Mouse (Mus musculus) neural tube, embryonic 12.5 days (tissue): ENCODE measurements at regions not wholly inside any gene's neighbourhood (a gene's known extent, or its start where the extent isn't known, plus 50 kb on each side); places are given as distances from the start of the nearest gene placed in this dataset.
A peak's percentile ranks its signal among the peaks of the same experiment; 100 is the strongest.

Experiments used
- ATAC-seq: fragments of 200-750 bp; cut with Nextera tagmentation; 2 replicates; pipeline ENCODE4 v1.8.0; 2017; ENCODE audit warnings: low read depth, mild to moderate bottlenecking, moderate TSS enrichment, moderate library complexity; ENCODE audit not compliant: low FRiP score
- H3K27ac ChIP-seq: fragments of 300-500 bp; sonication (generic); 2 replicates; pipeline ENCODE4 v1.5.1; 2016
- H3K27me3 ChIP-seq: fragments of 300-500 bp; sonication (generic); replicated peaks from 2 replicates; pipeline ENCODE4 v1.6.1; 2016; ENCODE audit warnings: mild to moderate bottlenecking
- H3K36me3 ChIP-seq: fragments of 300-500 bp; sonication (generic); 2 replicates; pipeline ENCODE4 v1.6.1; 2016; ENCODE audit warnings: mild to moderate bottlenecking
- H3K4me1 ChIP-seq: fragments of 300-500 bp; sonication (generic); 2 replicates; pipeline ENCODE4 v1.6.1; 2016
- H3K4me2 ChIP-seq: fragments of 300-500 bp; sonication (generic); replicated peaks from 2 replicates; pipeline ENCODE4 v1.6.1; 2016; ENCODE audit warnings: mild to moderate bottlenecking
- H3K4me3 ChIP-seq: fragments of 300-500 bp; sonication (generic); 2 replicates; pipeline ENCODE4 v1.5.1; 2016
- H3K9ac ChIP-seq: fragments of 300-500 bp; sonication (generic); 2 replicates; pipeline ENCODE4 v1.6.1; 2016; ENCODE audit warnings: mild to moderate bottlenecking
- H3K9me3 ChIP-seq: fragments of 300-500 bp; sonication (generic); 2 replicates; pipeline ENCODE4 v1.6.1; 2016; ENCODE audit warnings: mild to moderate bottlenecking
- WGBS: fragments of 180-500 bp; shearing (Covaris S2); methylation state at CpG from one replicate; pipeline ENCODE4 v1.1.7; 2016; 5-methylcytosine and 5-hydroxymethylcytosine counted together

DNA sequence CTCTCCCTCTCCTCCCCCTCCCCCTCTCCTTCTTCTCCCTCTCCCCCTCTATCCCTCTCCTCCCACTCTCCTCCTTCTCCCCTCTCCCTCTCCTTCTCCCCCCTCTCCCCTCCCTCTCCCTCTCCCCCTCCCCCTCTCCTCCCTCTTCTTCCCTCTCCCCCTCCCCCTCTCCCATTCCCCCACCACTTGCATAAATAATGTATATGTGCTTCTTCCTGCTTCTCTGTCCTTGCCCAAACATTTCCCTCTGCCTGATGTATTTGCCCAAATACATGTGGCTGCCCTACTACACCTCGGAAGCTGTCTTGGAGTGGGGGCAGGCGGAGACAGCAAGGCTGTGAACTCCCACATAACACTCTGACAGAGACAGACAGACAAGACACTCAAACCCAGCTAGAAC lies 149.2 kb upstream of the Rybp start:
- no peak overlapping the region for H3K4me3 ChIP-seq

DNA sequence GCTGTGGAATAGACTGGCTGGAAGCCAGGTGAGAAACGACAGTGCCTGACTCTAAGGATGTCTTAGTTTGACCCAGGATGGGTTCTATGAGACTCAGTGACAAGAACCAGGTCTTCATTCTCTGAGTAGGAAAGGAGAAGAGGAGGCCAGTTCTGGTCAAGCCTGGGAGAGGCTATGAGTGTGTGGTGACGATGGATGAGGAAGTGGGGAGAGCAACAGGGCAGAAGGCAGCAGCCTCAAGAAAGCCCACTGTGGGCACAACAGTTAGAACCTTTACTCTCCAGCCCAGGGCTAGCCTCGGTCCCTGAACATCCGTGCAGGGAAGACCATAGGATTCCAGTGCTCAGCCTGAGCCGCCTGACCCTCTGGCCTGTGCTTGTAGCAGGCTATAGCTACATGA lies 147.9 kb upstream of the Rybp start:
- Histone ChIP-seq H3K9ac (no peak overlapping the region), H3K4me2 (no peak overlapping the region), H3K27me3 (peaks cover 20% of the 10 kb centered on the region; the same call in 1 of the 2 replicates), H3K36me3 (no peaks in the 10 kb centered on the region), H3K4me1 (peaks cover 27% of the 10 kb centered on the region), H3K4me3 (no peak overlapping the region), H3K27ac (no peak overlapping the region), H3K9me3 (no peaks in the 10 kb centered on the region)
- WGBS = 74% methylated on average over 5 of the region's 5 CpGs
- no peak for ATAC-seq

More for the DNA sequence above, 149.2 kb upstream of the Rybp start:
- Histone ChIP-seq H3K27ac (no peak overlapping the region), H3K9ac (no peak overlapping the region), H3K27me3 (peaks cover 19% of the 10 kb centered on the region; the same call in 1 of the 2 replicates), H3K4me2 (no peak overlapping the region), H3K9me3 (no peaks in the 10 kb centered on the region), H3K36me3 (no peaks in the 10 kb centered on the region), H3K4me1 (peaks cover 27% of the 10 kb centered on the region)
- 64% methylated on average over 2 of the region's 2 CpGs for WGBS
- no peak for ATAC-seq

DNA sequence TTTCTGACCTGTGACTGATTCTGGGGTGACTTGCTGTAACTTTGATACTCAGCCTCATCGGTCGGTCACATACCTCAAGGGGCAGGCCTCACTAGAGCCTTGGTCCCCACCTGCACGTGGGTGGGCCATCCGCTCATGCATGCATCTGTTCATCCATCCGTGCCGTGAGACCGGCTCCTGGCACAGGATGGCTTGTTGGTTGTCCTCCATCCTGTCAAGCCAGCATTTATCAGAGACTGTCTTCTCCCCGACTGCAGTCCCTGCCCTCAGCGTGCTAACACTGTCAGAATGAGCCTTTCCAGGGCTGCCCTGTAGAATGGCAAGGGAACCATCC lies 146.2 kb upstream of the Rybp start:
- Histone ChIP-seq H3K27me3 (peaks cover 15% of the 10 kb centered on the region; the same call in 1 of the 2 replicates), H3K9ac (no peak overlapping the region), H3K4me1 (peaks cover 24% of the 10 kb centered on the region), H3K36me3 (no peaks in the 10 kb centered on the region), H3K27ac (no peak overlapping the region), H3K4me3 (no peak overlapping the region), H3K4me2 (no peak overlapping the region), H3K9me3 (no peaks in the 10 kb centered on the region)
- WGBS = 37% methylated on average over 9 of the region's 9 CpGs
- ATAC-seq = no peak

DNA sequence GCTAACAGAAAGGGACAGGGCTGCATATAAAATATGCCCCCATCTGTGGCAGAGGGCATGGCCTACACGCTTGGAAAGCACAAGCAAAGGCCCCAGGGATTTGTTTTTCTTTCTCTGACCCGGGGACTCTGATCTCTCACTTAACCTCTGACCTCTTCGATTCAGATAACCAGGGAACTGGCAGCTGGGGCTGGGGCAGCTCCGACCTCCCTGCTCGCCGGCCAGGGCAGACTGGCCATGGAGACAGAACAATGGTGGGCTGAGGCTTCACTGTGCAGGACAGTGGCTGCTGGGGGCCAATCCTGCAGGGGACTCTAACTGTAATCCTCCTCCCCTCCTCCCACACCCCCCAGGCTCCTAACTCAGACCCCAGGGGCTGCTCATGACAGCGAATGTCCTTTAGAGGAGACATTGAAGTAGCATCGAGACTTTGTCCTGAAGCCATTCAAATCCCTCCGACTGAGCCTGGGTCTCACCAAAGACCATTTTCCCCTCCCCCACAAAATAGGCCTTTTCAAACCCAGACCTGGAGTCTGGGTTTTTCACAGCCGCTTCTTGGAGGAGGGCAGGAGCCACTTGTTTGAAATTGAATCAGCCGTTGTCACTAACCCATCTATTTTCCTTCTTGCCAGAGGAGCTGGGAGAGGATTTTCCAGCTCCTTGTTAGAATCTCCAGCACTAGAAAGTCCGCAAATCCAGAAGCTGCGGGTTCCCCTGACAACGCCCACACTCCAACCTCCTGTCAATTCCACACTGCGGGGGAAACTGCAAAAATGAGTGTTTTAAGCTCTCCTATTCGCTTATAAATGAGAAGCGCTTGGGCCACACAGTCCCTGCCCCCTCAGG lies 145.6 kb upstream of the Rybp start:
- peak; percentile 64 for ATAC-seq
- 13% methylated on average over 17 of the region's 17 CpGs for WGBS
- Histone ChIP-seq H3K9me3 (no peaks in the 10 kb centered on the region), H3K4me1 (peaks cover 18% of the 10 kb centered on the region), H3K36me3 (no peaks in the 10 kb centered on the region), H3K9ac (peak overlapping the region; percentile 33; the same call in 1 of the 2 replicates), H3K27ac (no peak overlapping the region), H3K4me2 (peak overlapping the region; percentile 18), H3K4me3 (no peak overlapping the region), H3K27me3 (peaks cover 12% of the 10 kb centered on the region; the same call in 1 of the 2 replicates)

DNA sequence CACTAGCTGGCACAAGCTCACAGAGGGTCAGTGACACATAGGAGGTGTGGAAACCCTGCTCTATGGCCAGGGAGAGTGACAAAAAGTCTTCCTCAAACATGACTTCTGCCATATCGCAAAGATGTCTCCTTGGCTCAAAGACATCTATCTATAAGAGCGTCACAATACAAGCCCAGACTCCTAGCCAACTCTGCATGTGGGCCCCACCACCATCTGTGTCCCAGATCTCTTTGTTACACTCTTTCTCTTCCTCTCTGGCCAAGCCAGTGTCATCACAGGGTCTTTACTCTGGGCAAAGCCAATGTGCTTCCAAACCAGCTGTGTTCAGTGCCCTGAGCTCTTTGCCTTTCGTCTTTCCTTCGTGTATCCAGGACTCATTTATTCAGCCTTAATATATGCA lies 143.0 kb upstream of the Rybp start:
- no peak overlapping the region for H3K4me2 ChIP-seq
- H3K9ac ChIP-seq = no peak overlapping the region
- H3K9me3 ChIP-seq = no peaks in the 10 kb centered on the region
- 0 out of 2 replicates have a peak, but pooled peaks cover 5% of the 10 kb centered on the region for H3K27me3 ChIP-seq
- WGBS = 74% methylated on average over 4 of the region's 4 CpGs
- no peak overlapping the region for H3K4me3 ChIP-seq
- ATAC-seq = no peak
- H3K27ac ChIP-seq = no peak overlapping the region
- no peaks in the 10 kb centered on the region for H3K36me3 ChIP-seq
- H3K4me1 ChIP-seq = peaks cover 18% of the 10 kb centered on the region

DNA sequence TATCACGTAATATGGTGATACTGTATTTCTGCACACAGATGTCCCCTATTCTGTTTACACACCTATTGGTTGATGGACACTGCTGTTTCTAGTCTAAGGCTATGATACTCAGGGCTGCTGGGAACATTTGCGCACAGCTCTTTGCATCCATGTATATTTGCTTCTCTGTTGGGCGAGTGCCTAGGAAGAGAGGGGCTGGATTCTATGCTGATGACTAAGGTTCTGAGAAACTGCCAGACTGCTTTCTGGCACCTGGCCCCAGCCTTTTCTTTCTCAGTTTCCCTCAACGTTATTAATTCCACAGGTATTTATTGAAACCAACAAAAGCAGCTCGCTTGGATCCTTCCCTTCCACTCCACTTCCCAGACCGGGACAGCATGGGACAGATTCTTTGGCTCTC lies 142.2 kb upstream of the Rybp start:
- peaks cover 18% of the 10 kb centered on the region for H3K4me1 ChIP-seq
- H3K4me3 ChIP-seq = no peak overlapping the region
- H3K4me2 ChIP-seq = no peak overlapping the region
- ATAC-seq = no peak
- H3K27me3 ChIP-seq = 0 out of 2 replicates have a peak, but pooled peaks cover 5% of the 10 kb centered on the region
- no peak overlapping the region for H3K27ac ChIP-seq
- no peaks in the 10 kb centered on the region for H3K36me3 ChIP-seq
- 84% methylated on average over 6 of the region's 6 CpGs for WGBS
- H3K9ac ChIP-seq = no peak overlapping the region
- H3K9me3 ChIP-seq = no peaks in the 10 kb centered on the region

DNA sequence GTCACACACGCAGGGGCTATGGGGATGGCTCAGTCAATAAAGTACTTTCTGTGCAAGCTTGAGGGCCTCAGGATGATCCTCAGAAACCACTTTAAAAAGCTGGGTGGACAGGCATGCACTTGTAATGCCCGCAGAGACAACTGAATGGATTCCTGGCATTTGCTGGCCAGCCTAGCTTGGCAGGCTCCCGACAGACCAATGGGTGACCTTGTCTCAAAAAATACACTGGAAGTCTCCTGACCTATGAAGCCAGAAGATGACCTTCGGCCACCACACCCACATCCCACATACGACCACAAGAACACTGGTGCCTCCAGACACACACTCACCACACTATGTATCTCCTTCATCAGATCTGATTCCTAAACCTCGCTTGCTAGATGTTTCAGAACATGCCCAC lies 141.5 kb upstream of the Rybp start:
- Histone ChIP-seq H3K27ac (no peak overlapping the region), H3K9me3 (no peaks in the 10 kb centered on the region), H3K9ac (no peak overlapping the region), H3K4me1 (peaks cover 18% of the 10 kb centered on the region), H3K27me3 (0 out of 2 replicates have a peak, but pooled peaks cover 5% of the 10 kb centered on the region), H3K36me3 (no peaks in the 10 kb centered on the region), H3K4me3 (no peak overlapping the region), H3K4me2 (no peak overlapping the region)
- WGBS = 90% methylated on average over 6 of the region's 6 CpGs
- no peak for ATAC-seq

DNA sequence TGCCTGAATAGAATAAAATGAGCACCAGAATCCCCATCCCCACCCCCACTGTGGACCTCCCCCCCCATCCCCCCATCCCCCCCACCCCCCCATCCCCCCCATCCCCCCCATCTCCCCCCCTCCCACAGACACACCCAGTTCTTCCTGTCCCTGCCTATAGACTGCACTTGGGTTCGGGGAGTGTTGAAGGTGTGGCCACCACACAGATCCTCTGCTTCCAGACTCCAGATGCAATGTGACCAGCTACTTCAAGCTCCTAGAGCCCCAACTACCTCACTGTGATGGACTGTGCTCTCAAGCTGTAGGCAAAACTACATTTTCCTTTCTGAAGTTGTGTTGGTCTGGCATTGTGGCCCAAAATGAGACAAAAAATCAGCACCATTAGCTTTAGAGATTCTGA lies 138.3 kb upstream of the Rybp start:
- Histone ChIP-seq H3K9me3 (no peaks in the 10 kb centered on the region), H3K36me3 (no peaks in the 10 kb centered on the region), H3K27me3 (0 out of 2 replicates have a peak, but pooled peaks cover 8% of the 10 kb centered on the region), H3K4me3 (no peak overlapping the region), H3K9ac (no peak overlapping the region), H3K27ac (no peak overlapping the region), H3K4me2 (no peak overlapping the region), H3K4me1 (peaks cover 12% of the 10 kb centered on the region; the same call in 1 of the 2 replicates)
- ATAC-seq = no peak
- 79% methylated on average over 1 of the region's 1 CpGs for WGBS

DNA sequence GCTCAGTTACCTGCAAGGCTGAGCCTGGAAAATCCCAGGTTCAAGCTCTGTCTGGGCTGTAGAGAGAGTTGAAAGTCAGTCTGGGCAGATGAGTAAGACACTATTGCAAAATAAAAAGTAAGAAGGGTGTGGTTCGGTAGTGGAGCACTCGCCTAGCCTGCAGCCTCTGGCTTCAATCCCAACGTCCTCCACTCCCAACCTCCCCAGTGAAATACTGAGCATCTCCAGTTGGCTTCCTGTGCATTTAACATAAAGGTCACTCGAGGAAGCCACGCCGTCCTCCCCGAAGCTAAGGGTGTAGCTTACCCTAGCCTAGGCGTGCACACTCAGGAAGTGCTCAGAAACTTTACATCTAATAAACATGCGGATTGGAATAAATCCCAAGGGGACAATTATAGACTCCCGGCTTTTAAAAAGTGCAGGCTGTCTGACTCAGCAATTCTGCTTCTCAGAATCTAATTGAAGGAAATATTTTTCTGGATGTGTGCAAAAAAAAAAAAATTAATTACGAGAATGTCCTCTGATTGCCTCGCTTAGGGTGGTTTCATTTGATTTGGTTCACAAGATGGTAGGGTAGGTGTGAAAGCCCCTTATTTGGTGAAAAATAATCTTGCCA lies 137.6 kb upstream of the Rybp start:
- Histone ChIP-seq H3K27ac (no peak overlapping the region), H3K27me3 (0 out of 2 replicates have a peak, but pooled peaks cover 9% of the 10 kb centered on the region), H3K9me3 (no peaks in the 10 kb centered on the region), H3K4me3 (no peak overlapping the region), H3K4me2 (no peak overlapping the region), H3K9ac (no peak overlapping the region), H3K4me1 (peaks cover 18% of the 10 kb centered on the region; the same call in 1 of the 2 replicates), H3K36me3 (no peaks in the 10 kb centered on the region)
- no peak for ATAC-seq
- WGBS = 71% methylated on average over 12 of the region's 12 CpGs

DNA sequence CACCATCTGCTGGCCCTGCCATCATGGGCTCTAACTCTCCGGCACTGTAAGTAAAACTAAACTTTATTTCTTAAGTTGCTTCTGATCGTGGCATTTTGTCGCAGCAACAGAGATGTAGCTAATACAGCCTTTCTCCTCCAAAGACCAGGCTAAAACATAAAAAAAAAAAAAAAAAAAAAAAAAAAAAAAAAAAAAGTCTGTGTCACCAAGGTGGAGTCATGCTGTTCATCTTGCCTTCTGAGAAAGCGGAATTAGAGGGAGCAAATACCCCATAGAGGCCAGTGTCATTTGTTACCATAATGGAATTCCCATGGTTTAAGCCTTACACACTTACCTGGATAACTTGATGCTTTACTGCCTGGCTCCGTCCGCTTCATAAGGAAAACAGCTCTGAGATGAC lies 136.9 kb upstream of the Rybp start:
- no peak for ATAC-seq
- Histone ChIP-seq H3K36me3 (no peaks in the 10 kb centered on the region), H3K9me3 (no peaks in the 10 kb centered on the region), H3K9ac (no peak overlapping the region), H3K4me1 (peaks cover 19% of the 10 kb centered on the region; the same call in 1 of the 2 replicates), H3K4me3 (no peak overlapping the region), H3K4me2 (no peak overlapping the region), H3K27me3 (0 out of 2 replicates have a peak, but pooled peaks cover 9% of the 10 kb centered on the region), H3K27ac (no peak overlapping the region)
- 96% methylated on average over 6 of the region's 6 CpGs for WGBS

DNA sequence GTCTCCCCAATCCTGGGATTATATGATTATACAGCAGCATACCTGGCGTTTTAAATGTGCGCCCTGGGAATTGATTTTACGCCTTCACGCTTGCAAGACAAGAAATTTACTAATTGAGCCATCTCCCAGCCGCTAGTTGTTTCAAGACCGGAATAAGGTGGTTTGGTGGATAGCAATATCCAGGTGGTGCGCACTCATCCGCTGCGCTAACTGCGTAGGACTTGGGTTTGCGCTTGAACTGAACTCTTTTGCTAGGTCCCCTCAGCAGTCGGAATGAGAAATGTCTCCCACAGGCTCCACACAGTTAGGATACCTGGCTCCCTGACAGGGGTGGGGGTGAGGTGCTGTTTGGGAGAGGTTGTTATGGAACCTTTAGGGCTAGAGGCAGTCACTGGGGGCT lies 136.4 kb upstream of the Rybp start:
- no peak overlapping the region for H3K4me2 ChIP-seq
- no peaks in the 10 kb centered on the region for H3K36me3 ChIP-seq
- WGBS = 90% methylated on average over 12 of the region's 12 CpGs
- no peak overlapping the region for H3K9ac ChIP-seq
- no peak overlapping the region for H3K27ac ChIP-seq
- no peak for ATAC-seq
- H3K4me1 ChIP-seq = peaks cover 19% of the 10 kb centered on the region; the same call in 1 of the 2 replicates
- H3K27me3 ChIP-seq = 0 out of 2 replicates have a peak, but pooled peaks cover 9% of the 10 kb centered on the region
- H3K9me3 ChIP-seq = no peaks in the 10 kb centered on the region
- H3K4me3 ChIP-seq = no peak overlapping the region

DNA sequence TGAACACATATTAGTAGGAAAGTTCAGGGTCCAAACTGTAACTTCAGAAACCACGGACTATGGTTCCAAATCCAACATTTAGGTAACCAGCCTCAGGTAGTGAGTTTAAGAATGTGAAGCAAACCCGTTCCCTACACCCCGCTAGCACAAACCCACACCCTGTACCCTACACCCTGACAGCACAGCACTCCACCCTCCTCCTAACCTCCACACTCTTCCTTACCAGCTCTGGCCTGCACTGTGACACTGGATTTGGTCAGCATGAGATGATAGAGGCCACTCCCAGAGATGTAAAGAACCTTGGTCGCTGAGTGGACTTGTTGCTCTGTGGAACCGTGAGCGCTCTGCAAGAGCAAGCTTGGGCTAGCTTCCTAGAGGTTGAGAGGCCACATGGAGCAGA lies 135.3 kb upstream of the Rybp start:
- no peak overlapping the region for H3K9ac ChIP-seq
- H3K4me2 ChIP-seq = no peak overlapping the region
- H3K36me3 ChIP-seq = no peaks in the 10 kb centered on the region
- no peak overlapping the region for H3K4me3 ChIP-seq
- 0 out of 2 replicates have a peak, but pooled peaks cover 9% of the 10 kb centered on the region for H3K27me3 ChIP-seq
- WGBS = 76% methylated on average over 6 of the region's 6 CpGs
- no peaks in the 10 kb centered on the region for H3K9me3 ChIP-seq
- H3K27ac ChIP-seq = no peak overlapping the region
- no peak for ATAC-seq
- H3K4me1 ChIP-seq = peaks cover 19% of the 10 kb centered on the region; the same call in 1 of the 2 replicates
